Mouse (Mus musculus) neutrophil, adult 65 days (primary cell): ENCODE results near the gene Adra2c. TPM values are rescaled to one million over a fixed set of nuclear protein-coding genes. Genes with fewer than 3 reads are reported as not detected.

ENCODE experiments used
- total RNA-seq: library from RNA; stranded (reverse); gene quantifications from 2 replicates; pipeline ENCODE4 v1.2.4, GENCODE M21; 2023

The Adra2c gene
- total RNA-seq = not detected in 2 replicates

DNA sequence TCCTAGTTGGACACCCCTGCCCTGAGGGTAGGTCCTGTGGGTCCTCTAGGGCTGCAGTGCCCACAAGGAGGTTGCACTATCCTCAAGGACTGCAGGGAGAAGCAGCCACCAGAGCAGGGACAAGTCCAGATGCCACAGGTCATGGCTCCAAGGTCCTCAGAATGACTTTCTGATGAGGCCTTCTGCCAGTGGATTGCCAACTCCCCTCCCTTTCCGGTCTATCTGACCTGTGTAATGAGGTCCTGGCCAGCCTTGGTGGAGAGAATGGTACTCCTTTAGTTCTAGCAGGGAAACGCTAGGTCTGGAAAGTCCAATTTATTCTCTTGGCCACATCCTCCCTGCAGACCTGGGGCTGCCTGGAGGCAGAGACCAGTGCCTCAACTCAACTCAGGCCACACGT, at the start of gene Adra2c:
Gene Adra2c (plus strand): TSS at position 301 of the 400 bp plus-strand sequence.

Other genes starting within 250 kb of the Adra2c start
- not detected in 2 replicates for gene Hgfac, start 236.8 kb upstream of the Adra2c start, total RNA-seq
- gene Dok7, start 221.6 kb upstream of the Adra2c start, total RNA-seq = not detected in 2 replicates
- 32.5 and 40.8 TPM in 2 replicates for gene Lrpap1, start 172.6 kb upstream of the Adra2c start, total RNA-seq
- not detected in 2 replicates for gene Hmx1, start 110.8 kb downstream of the Adra2c start, total RNA-seq
- gene Cpz, start 247.4 kb downstream of the Adra2c start, total RNA-seq = 0.18 and 0.19 TPM in 2 replicates